ENCODE assay signal across 18 mouse cellular contexts in genomic region chr8:88237606-88238005, GRCm38 (mm10). TPM values are rescaled to one million over a fixed set of nuclear protein-coding genes. Genes with fewer than 3 reads are reported as not detected.
DNase-seq lines count a peak whose midpoint lies in the region; TF ChIP-seq lines count a peak whose summit lies in the region.
"Had no signal": no experiment of that assay in that cellular context is flagged by ENCODE, and none has a peak within 500 bp of the region (broad histone marks: within the 10 kb centered on the region; RNA-seq: fewer than 3 reads in every experiment).

No protein-coding gene starts in this region.

- TF ChIP-seq CTCF in gastrocnemius, adult 2 months (IDR thresholded peaks at IDR 0.05) = no peak

- no peaks in the 10 kb centered on the region for H3K27me3 ChIP-seq in megakaryocyte, embryonic 14.5 days (replicated peaks)
- H3K27me3 ChIP-seq: embryonic facial prominence, embryonic 12.5 days; forebrain, embryonic 12.5 days; heart, embryonic 12.5 days had no signal

- intact Hi-C loops in gastrocnemius, adult 2 months (cut with DNase I) = no loop called here
- intact Hi-C loops in gastrocnemius, postnatal 36 days (cut with DNase I) = no loop called here

- H3K36me3 ChIP-seq in megakaryocyte, embryonic 14.5 days (replicated peaks; ENCODE audit: low read length) = peaks cover 12% of the 10 kb centered on the region
- H3K36me3 ChIP-seq: embryonic facial prominence, embryonic 12.5 days; forebrain, embryonic 12.5 days; heart, embryonic 12.5 days had no signal

- H3K4me3 ChIP-seq in gastrocnemius, adult 2 months = peak overlapping the region; percentile 23; the same call in 1 of the 2 replicates
- H3K4me3 ChIP-seq in megakaryocyte, embryonic 14.5 days (replicated peaks) = peak overlapping the region; percentile 17
- H3K4me3 ChIP-seq: embryonic facial prominence, embryonic 12.5 days; forebrain, embryonic 12.5 days; heart, adult 2 months; heart, embryonic 12.5 days; hindbrain, embryonic 10.5 days had no signal

- DNase-seq in gastrocnemius, adult 2 months = peak; percentile 43
- DNase-seq in gastrocnemius, postnatal 36 days = no peak
- peak; percentile 27 for DNase-seq in 3T3-L1 (ENCODE audit: low read depth, low spot score)
- DNase-seq in Muller cell, postnatal 12 days (ENCODE audit: inconsistent ontology term) = peak; percentile 30
- no peak for DNase-seq in layer of hippocampus, adult 9-10 months (ENCODE audit: low spot score)
- no peak for DNase-seq in embryo, embryonic 9.5 days (ENCODE audit: extremely low spot score)
- DNase-seq: adrenal gland, postnatal 14 days; B cell, adult 2 months; cerebellum, adult 11-12 months; cerebellum, adult 9-10 months; cerebellum, postnatal 25 days; heart, adult 2 months had no signal

- H3K9me3 ChIP-seq in megakaryocyte, embryonic 14.5 days = no peaks in the 10 kb centered on the region
- H3K9me3 ChIP-seq: embryonic facial prominence, embryonic 12.5 days; forebrain, embryonic 12.5 days; G1E; heart, embryonic 12.5 days; hindbrain, embryonic 10.5 days had no signal

- H3K27ac ChIP-seq in gastrocnemius, adult 2 months = peak overlapping the region; percentile 83
- H3K27ac ChIP-seq: embryonic facial prominence, embryonic 12.5 days; forebrain, embryonic 12.5 days; heart, adult 2 months; hindbrain, embryonic 10.5 days had no signal

- peaks cover 54% of the 10 kb centered on the region for H3K4me1 ChIP-seq in megakaryocyte, embryonic 14.5 days
- H3K4me1 ChIP-seq: embryonic facial prominence, embryonic 12.5 days; forebrain, embryonic 12.5 days; hindbrain, embryonic 10.5 days had no signal

RNA-seq across cellular contexts. Expression of gene Adcy7, which starts 34.6 kb away (rescaled TPM):
- 1 to 10 TPM; 3.4 to 6.6 TPM for total RNA-seq in gastrocnemius, adult 2 months (2021)
- 1 to 10 TPM; 4.9 to 5.2 TPM for total RNA-seq in gastrocnemius, postnatal 36 days (2021)
- 6.7 and 7.8 TPM in 2 replicates for polyA plus RNA-seq in megakaryocyte, embryonic 14.5 days (2012; ENCODE audit: insufficient read depth, low replicate concordance)

RNA-seq across cellular contexts. Expression of gene Tent4b, which starts 38.6 kb away (rescaled TPM):
- total RNA-seq in gastrocnemius, adult 2 months (2021) = 10 to 100 TPM; 16.3 to 18.4 TPM
- 10 to 100 TPM; 12.8 to 13.3 TPM for total RNA-seq in gastrocnemius, postnatal 36 days (2021)
- polyA plus RNA-seq in megakaryocyte, embryonic 14.5 days (2012; ENCODE audit: insufficient read depth, low replicate concordance) = 3.2 and 5.4 TPM in 2 replicates

Comparison
In these comparisons a context has a peak if more than half of its experiments do, and no peak if none do; other contexts are left out.
1. DNase-seq: peak in gastrocnemius, adult 2 months (single experiment), 3T3-L1 (single experiment) and Muller cell, postnatal 12 days (single experiment); none in gastrocnemius, postnatal 36 days (0 of 2), layer of hippocampus, adult 9-10 months (single experiment) and embryo, embryonic 9.5 days (single experiment).